Comparison of ENCODE assay signal across 8 mouse cellular contexts in genomic region chr16:96199913-96200701, GRCm38 (mm10). TPM values are rescaled to one million over a fixed set of nuclear protein-coding genes. Genes with fewer than 3 reads are reported as not detected.
DNase-seq lines count a peak whose midpoint lies in the region; ATAC-seq lines count a peak whose summit lies in the region.

Gene Sh3bgr (plus strand): TSS chr16:96200450.

- H3K27ac ChIP-seq in hindbrain, embryonic 15.5 days (replicated peaks), result 0 out of 2 replicates have a peak within 1 kb of the TSS, but pooled peaks have one; percentile 16
- H3K27ac ChIP-seq in liver, embryonic 11.5 days (ENCODE audit: low read depth, low read length), result no peak within 1 kb of the TSS

- no peaks in the 10 kb centered on the region for H3K36me3 ChIP-seq in hindbrain, embryonic 15.5 days
- H3K36me3 ChIP-seq in liver, embryonic 11.5 days (ENCODE audit: control insufficient read depth, insufficient read depth, low read length), result no peaks in the 10 kb centered on the region

- peak within 1 kb of the TSS; percentile 15 for H3K4me3 ChIP-seq in hindbrain, embryonic 15.5 days
- H3K4me3 ChIP-seq in liver, embryonic 11.5 days (ENCODE audit: low read depth, low read length), result peak within 1 kb of the TSS; percentile 29

- 12% methylated on average over 20 of the region's 20 CpGs for WGBS in hindbrain, embryonic 15.5 days
- 10% methylated on average over 20 of the region's 20 CpGs for WGBS in liver, embryonic 11.5 days

- peaks cover 12% of the 10 kb centered on the region; the same call in 1 of the 2 replicates for H3K4me1 ChIP-seq in hindbrain, embryonic 15.5 days (replicated peaks)
- H3K4me1 ChIP-seq in liver, embryonic 11.5 days (replicated peaks; ENCODE audit: control insufficient read depth, insufficient read depth, low read length), result no peaks in the 10 kb centered on the region

- peak within 1 kb of the TSS; percentile 49 for H3K4me2 ChIP-seq in hindbrain, embryonic 15.5 days
- H3K4me2 ChIP-seq in liver, embryonic 11.5 days, result peak within 1 kb of the TSS; percentile 58

- no peaks in the 10 kb centered on the region for H3K9me3 ChIP-seq in hindbrain, embryonic 15.5 days
- H3K9me3 ChIP-seq in liver, embryonic 11.5 days (ENCODE audit: control insufficient read depth, low read length), result no peaks in the 10 kb centered on the region

- peak; percentile 48; the same call in 1 of the 2 replicates for ATAC-seq in hindbrain, embryonic 15.5 days (ENCODE audit: low FRiP score, low read depth)
- peak; percentile 62 for ATAC-seq in liver, embryonic 11.5 days (replicated peaks; ENCODE audit: low FRiP score)

- H3K9ac ChIP-seq in hindbrain, embryonic 15.5 days, result no peak within 1 kb of the TSS
- H3K9ac ChIP-seq in liver, embryonic 11.5 days (ENCODE audit: low read depth, low read length), result no peak within 1 kb of the TSS

- DNase-seq in R1 (ENCODE audit: low read depth, low spot score), result peak; percentile 76
- peak; percentile 73 for DNase-seq in cerebellum, postnatal 10 days
- peak; percentile 88 for DNase-seq in gastrocnemius, postnatal 10 days
- peak; percentile 48 for DNase-seq in liver, embryonic 11.5 days (ENCODE audit: low spot score)
- peak; percentile 51 for DNase-seq in neural tube, embryonic 10.5 days (ENCODE audit: extremely low spot score, low spot score)
- peak; percentile 62 for DNase-seq in yolk sac, embryonic 10.5 days (ENCODE audit: low spot score)
- DNase-seq in frontal cortex, postnatal 25 days (ENCODE audit: low spot score in 2 of 2), result no peak

- no peaks in the 10 kb centered on the region for H3K27me3 ChIP-seq in hindbrain, embryonic 15.5 days
- peaks cover 4% of the 10 kb centered on the region for H3K27me3 ChIP-seq in liver, embryonic 11.5 days (replicated peaks; ENCODE audit: control insufficient read depth, insufficient read depth, low read length)

RNA-seq across cellular contexts. Expression of gene Sh3bgr, which starts in this region (rescaled TPM):
- total RNA-seq in gastrocnemius, postnatal 10 days (2021), result 100 to 1,000 TPM; 810 to 907 TPM
- polyA plus RNA-seq in hindbrain, embryonic 15.5 days (2015; fragmentation: Nextera tagmentation; extraction: Ambion mirVana), result 1.7 and 3.8 TPM in 2 replicates
- polyA plus RNA-seq in liver, embryonic 11.5 days (2014; fragmentation: Nextera tagmentation; extraction: Ambion mirVana), result 2.0 and 6.0 TPM in 2 replicates

Comparison
In these comparisons a context has a peak if more than half of its experiments do, and no peak if none do; other contexts are left out.
1. DNase-seq: peak in R1 (single experiment), cerebellum, postnatal 10 days (2 of 2), gastrocnemius, postnatal 10 days (single experiment), liver, embryonic 11.5 days (single experiment), neural tube, embryonic 10.5 days (single experiment) and yolk sac, embryonic 10.5 days (single experiment); none in frontal cortex, postnatal 25 days (0 of 2).